Mouse (Mus musculus) NIH3T3 (cell line): ENCODE measurements around the gene Arfgap3.
"Not testable (repeated sequence)": the region's sequence is repeated elsewhere in the genome, so short reads cannot be mapped to it uniquely, and the experiment has no call there.

Experiments used
- DNase-seq: peaks from one replicate; pipeline ENCODE4 v3.0.0-alpha.2; 2012; ENCODE audit warnings: low read depth

The Arfgap3 gene

DNA sequence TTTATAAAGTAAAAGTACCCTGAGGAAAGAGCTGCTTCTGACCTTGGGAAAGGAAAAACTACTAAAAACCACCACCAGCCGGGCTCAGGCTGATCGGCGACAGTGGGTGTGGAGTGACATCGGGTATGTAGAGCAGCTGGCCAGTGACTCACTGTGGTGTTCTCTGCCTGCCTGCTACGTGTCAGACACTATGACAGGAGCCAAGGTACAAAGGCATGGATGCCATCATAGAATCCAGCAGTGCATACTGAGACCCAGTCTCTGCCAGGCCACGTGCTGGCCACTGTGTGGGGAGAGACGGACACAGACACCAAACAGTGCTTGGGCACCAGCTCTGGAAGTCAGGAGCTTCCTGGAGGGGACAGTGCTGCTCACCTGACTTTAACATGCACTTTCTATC, 5.1 kb downstream of the Arfgap3 start:
- peak; percentile 36 for DNase-seq

DNA sequence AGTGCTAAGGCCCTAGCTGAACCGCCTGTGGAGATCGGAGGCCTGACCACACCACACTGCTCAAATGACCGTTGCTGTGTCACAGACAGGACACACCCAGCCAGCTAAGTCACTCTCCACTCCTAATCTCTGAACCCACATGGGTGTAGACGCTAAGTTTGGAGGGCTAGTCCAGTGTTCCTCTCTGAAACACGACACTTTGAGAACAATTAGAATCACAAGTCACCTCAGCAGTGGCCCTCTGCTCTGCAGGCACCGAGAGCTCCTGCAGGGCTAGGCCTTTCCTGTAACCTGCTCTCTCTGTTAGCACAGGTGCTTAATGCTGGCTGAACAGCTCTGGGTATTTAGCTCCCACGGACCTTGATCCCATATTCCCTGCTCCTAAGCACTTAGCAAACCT, 5.9 kb downstream of the Arfgap3 start:
- DNase-seq: no peak

DNA sequence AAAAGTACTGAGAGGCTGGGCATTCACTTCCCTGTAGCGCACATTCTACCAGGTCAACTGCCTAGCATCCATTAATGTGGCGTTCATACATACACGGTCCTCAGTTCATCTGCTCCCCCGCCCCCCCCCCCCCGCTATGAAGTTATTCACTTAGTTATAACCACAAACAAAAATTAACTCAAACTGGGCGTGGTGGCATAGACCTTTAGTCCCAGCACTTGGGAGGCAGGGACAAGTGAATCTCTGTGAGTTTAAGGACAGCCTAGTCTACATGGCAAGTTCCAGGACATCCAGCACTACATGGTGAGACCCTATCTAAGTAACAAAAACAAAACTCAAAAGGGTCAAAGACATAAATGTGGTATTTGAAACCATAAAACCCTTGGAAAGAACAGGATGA, 11.1 kb downstream of the Arfgap3 start:
- no peak for DNase-seq

GRCm38 (mm10) chr15:83337903-83338870, 11.9 kb downstream of the Arfgap3 start:
- DNase-seq: peak; percentile 38

GRCm38 (mm10) chr15:83332373-83332772, 17.7 kb downstream of the Arfgap3 start:
- DNase-seq: peak; percentile 49

DNA sequence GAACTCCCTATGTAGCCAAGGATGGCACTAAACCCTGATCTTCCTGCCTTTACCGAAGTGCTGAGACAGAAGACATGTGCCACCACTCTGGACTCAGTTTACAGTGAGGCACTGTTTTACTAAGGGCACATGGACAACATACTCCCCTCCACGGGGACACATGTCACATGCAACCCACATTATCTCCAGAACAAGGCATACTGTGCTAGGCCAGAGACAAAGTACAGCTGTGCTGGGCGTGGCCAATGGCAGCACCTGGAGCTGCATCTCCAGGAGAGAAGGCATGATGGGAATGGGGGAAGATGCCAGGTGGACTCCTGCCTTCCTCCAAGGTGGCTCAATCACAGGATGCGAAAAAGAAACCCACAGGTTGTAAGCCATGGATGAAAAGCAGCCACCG, 21.1 kb downstream of the Arfgap3 start:
- DNase-seq: no peak

GRCm38 (mm10) chr15:83323071-83323470, 27.0 kb downstream of the Arfgap3 start:
- no peak for DNase-seq

DNA sequence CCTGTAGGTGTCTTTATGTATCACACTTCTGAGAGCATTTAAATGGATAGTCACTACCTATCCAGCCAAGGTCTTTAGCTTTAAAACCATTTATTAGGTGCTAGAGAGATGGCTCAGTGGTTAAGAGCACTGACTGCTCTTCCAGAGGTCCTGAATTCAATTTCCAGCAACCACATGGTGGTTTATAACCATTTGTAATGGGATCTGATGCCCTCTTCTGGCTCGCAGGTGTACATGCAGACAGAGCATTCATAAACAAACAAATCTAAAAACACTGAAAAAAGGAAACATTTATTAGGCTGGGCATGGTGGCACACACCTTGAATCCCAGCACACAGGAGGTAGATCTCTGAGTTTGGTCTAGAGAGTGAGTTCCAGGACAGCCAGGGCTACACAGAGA, 35.1 kb downstream of the Arfgap3 start:
- DNase-seq: no peak

DNA sequence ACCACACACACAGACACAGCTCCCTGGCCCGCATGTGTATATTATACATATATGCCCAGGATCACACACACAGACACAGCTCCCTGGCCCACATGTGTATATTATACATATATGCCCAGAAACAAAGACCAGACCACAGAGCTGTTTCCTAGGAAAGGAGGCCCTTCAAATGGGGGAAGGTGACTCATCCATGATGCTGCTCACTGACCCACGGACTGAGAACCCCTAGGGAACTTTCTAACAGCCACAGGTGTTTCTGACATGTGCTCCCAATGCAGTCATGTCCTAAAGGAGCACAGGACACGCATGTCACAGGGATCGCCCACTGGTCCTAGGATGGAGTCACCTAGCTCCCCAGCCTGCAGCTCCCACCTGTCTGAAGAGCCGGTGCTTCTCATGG, 40.2 kb downstream of the Arfgap3 start:
- DNase-seq: no peak

DNA sequence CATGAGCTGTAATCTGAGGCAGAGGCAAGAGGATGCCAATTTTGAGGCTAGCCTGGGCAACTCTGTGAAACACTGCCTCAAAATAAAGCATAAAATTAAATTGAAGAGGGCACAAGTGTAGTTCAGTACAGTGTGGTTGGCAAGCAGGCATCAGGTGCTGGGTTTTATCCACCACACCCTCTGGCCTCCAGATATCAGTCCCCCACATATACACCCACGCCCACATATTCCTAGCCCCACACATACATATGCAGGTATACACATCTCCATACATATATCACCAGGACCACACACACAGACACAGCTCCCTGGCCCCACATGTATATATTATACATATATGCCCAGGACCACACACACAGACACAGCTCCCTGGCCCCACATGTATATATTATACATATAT, 41.3 kb downstream of the Arfgap3 start:
- DNase-seq: not testable (repeated sequence)

- DNase-seq: no peak
Measured at GRCm38 (mm10) chr15:83306181-83306580, 43.9 kb downstream of the Arfgap3 start.

- no peak for DNase-seq
Measured at GRCm38 (mm10) chr15:83305192-83305921, 44.7 kb downstream of the Arfgap3 start.

DNA sequence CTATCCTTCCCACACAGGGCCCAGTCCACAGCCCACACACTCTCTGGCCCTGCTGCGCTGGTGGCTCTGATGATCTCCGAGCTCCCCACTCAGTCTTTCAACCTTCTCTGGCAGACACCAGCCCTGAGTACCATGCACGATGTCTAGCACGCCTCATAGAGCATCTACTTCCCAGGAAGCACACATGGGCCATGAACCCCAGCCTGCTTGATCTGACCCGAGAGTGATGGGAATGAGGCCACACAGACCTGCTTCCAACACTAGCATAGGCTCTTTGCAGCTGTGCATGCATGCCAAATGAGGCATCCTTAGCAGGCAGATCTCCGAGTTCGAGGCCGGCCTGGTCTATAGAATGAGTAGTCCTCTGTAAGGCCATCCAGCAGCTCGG, 45.2 kb downstream of the Arfgap3 start:
- no peak for DNase-seq

- no peak for DNase-seq
Measured at GRCm38 (mm10) chr15:83303656-83304484, 46.2 kb downstream of the Arfgap3 start.

GRCm38 (mm10) chr15:83299916-83300582, 50.0 kb downstream of the Arfgap3 start:
- DNase-seq: no peak

GRCm38 (mm10) chr15:83299450-83299849, 50.6 kb downstream of the Arfgap3 start:
- DNase-seq: no peak

GRCm38 (mm10) chr15:83298810-83299209, 51.2 kb downstream of the Arfgap3 start:
- DNase-seq: no peak

- DNase-seq: no peak
Measured at GRCm38 (mm10) chr15:83298313-83298712, 51.7 kb downstream of the Arfgap3 start.

GRCm38 (mm10) chr15:83296771-83297311, 53.2 kb downstream of the Arfgap3 start:
- DNase-seq: peak; percentile 32

DNA sequence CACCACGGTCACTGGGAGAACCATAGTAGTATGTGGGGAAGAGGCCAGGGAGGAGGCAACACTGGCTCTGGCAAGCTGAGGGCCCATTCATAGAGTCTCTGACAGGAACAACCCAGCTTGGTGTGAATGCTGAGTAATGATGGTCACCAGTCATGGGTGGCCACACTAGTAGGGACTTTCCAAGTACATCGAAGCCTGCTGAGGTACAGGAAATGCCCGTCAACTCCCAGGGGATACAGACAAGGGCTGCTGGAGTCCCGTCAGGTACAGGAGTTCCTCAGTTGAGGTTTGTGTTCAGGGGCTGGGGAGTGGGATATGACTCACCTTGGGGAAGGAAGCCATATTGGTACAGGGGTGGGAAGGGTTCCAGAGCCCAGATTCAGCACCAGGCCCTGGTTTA, 54.0 kb downstream of the Arfgap3 start:
- DNase-seq: no peak

- DNase-seq: peak; percentile 20
Measured at GRCm38 (mm10) chr15:83294954-83295353, 55.1 kb downstream of the Arfgap3 start.
